Mouse (Mus musculus): ENCODE measurements around the gene Msx2. TPM values are rescaled to one million over a fixed set of nuclear protein-coding genes. Genes with fewer than 3 reads are reported as not detected.

Gene Msx2
- polyA plus RNA-seq, 1 experiment from 2014 or later = 1.2 TPM

- Histone ChIP-seq H3K4me1 (peaks cover 30% of the 10 kb centered on the region), H3K27ac (no peak overlapping the region), H3K9me3 (replicated peaks) (no peaks in the 10 kb centered on the region), H3K9ac (no peak overlapping the region), H3K27me3 (peaks cover 99% of the 10 kb centered on the region), H3K36me3 (ENCODE audit: poor library complexity, severe bottlenecking) (no peaks in the 10 kb centered on the region), H3K4me2 (no peak overlapping the region), H3K4me3 (no peak overlapping the region)
- 9% methylated on average over 6 of the region's 6 CpGs for WGBS
- ATAC-seq = no peak
Observed at GRCm38 (mm10) chr13:53474491-53474890, 1.6 kb upstream of the Msx2 start.

GRCm38 (mm10) chr13:53473991-53474390, 1.1 kb upstream of the Msx2 start:
- Histone ChIP-seq H3K9ac (no peak overlapping the region), H3K9me3 (replicated peaks) (no peaks in the 10 kb centered on the region), H3K4me1 (peaks cover 30% of the 10 kb centered on the region), H3K4me2 (no peak overlapping the region), H3K36me3 (ENCODE audit: poor library complexity, severe bottlenecking) (no peaks in the 10 kb centered on the region), H3K4me3 (no peak overlapping the region), H3K27me3 (peaks cover 99% of the 10 kb centered on the region), H3K27ac (no peak overlapping the region)
- WGBS = 4% methylated on average over 5 of the region's 5 CpGs
- no peak for ATAC-seq

GRCm38 (mm10) chr13:53473291-53473690, 417 bp upstream of the Msx2 start:
- 3% methylated on average over 4 of the region's 4 CpGs for WGBS
- Histone ChIP-seq H3K4me3 (no peak overlapping the region), H3K36me3 (ENCODE audit: poor library complexity, severe bottlenecking) (no peaks in the 10 kb centered on the region), H3K27ac (no peak overlapping the region), H3K9ac (no peak overlapping the region), H3K4me1 (peaks cover 30% of the 10 kb centered on the region), H3K4me2 (no peak overlapping the region), H3K9me3 (replicated peaks) (no peaks in the 10 kb centered on the region), H3K27me3 (peaks cover 99% of the 10 kb centered on the region)
- ATAC-seq = no peak

- H3K4me2 ChIP-seq = peak overlapping the region; percentile 75
- WGBS = 1% methylated on average over 50 of the region's 50 CpGs
- H3K9ac ChIP-seq = peak overlapping the region; percentile 52; the same call in 1 of the 2 replicates
- no peak overlapping the region for H3K27ac ChIP-seq
- H3K27me3 ChIP-seq = peaks cover 99% of the 10 kb centered on the region
- ATAC-seq = no peak
- H3K36me3 ChIP-seq (ENCODE audit: poor library complexity, severe bottlenecking) = no peaks in the 10 kb centered on the region
- peaks cover 30% of the 10 kb centered on the region for H3K4me1 ChIP-seq
- H3K4me3 ChIP-seq = peak overlapping the region; percentile 42
- H3K9me3 ChIP-seq (replicated peaks) = no peaks in the 10 kb centered on the region
Observed at GRCm38 (mm10) chr13:53471926-53472613, 804 bp downstream of the Msx2 start.

- 7% methylated on average over 6 of the region's 6 CpGs for WGBS
- Histone ChIP-seq H3K4me3 (no peak overlapping the region), H3K4me2 (no peak overlapping the region)
Observed at GRCm38 (mm10) chr13:53471411-53471810, 1.5 kb downstream of the Msx2 start.

GRCm38 (mm10) chr13:53470437-53471151, 2.3 kb downstream of the Msx2 start:
- Histone ChIP-seq H3K4me2 (no peak overlapping the region), H3K4me3 (no peak overlapping the region), H3K4me1 (peaks cover 20% of the 10 kb centered on the region), H3K27ac (no peak overlapping the region), H3K27me3 (peaks cover 99% of the 10 kb centered on the region), H3K9ac (no peak overlapping the region), H3K36me3 (ENCODE audit: poor library complexity, severe bottlenecking) (no peaks in the 10 kb centered on the region), H3K9me3 (replicated peaks) (no peaks in the 10 kb centered on the region)
- WGBS = 6% methylated on average over 9 of the region's 9 CpGs
- no peak for ATAC-seq

More at GRCm38 (mm10) chr13:53471411-53471810, 1.5 kb downstream of the Msx2 start:
- Histone ChIP-seq H3K36me3 (ENCODE audit: poor library complexity, severe bottlenecking) (no peaks in the 10 kb centered on the region), H3K27me3 (peaks cover 99% of the 10 kb centered on the region), H3K9ac (no peak overlapping the region), H3K27ac (no peak overlapping the region), H3K4me1 (peaks cover 28% of the 10 kb centered on the region), H3K9me3 (replicated peaks) (no peaks in the 10 kb centered on the region)
- ATAC-seq = no peak

- H3K4me2 ChIP-seq = no peak overlapping the region
- H3K4me1 ChIP-seq = peaks cover 13% of the 10 kb centered on the region
- no peaks in the 10 kb centered on the region for H3K9me3 ChIP-seq (replicated peaks)
- H3K27me3 ChIP-seq = peaks cover 99% of the 10 kb centered on the region
- no peak for ATAC-seq
- H3K4me3 ChIP-seq = no peak overlapping the region
- WGBS = 14% methylated on average over 5 of the region's 5 CpGs
- no peak overlapping the region for H3K9ac ChIP-seq
- no peak overlapping the region for H3K27ac ChIP-seq
- H3K36me3 ChIP-seq (ENCODE audit: poor library complexity, severe bottlenecking) = no peaks in the 10 kb centered on the region
Observed at GRCm38 (mm10) chr13:53469756-53470155, 3.1 kb downstream of the Msx2 start.

GRCm38 (mm10) chr13:53468171-53468570, 4.7 kb downstream of the Msx2 start:
- no peak overlapping the region for H3K4me2 ChIP-seq
- no peak for ATAC-seq
- peaks cover 20% of the 10 kb centered on the region for H3K4me1 ChIP-seq
- no peak overlapping the region for H3K9ac ChIP-seq
- H3K36me3 ChIP-seq (ENCODE audit: poor library complexity, severe bottlenecking) = no peaks in the 10 kb centered on the region
- no peak overlapping the region for H3K4me3 ChIP-seq
- peaks cover 99% of the 10 kb centered on the region for H3K27me3 ChIP-seq
- H3K27ac ChIP-seq = no peak overlapping the region
- WGBS = 13% methylated on average over 14 of the region's 14 CpGs
- no peaks in the 10 kb centered on the region for H3K9me3 ChIP-seq (replicated peaks)

- no peak overlapping the region for H3K4me2 ChIP-seq
- no peak overlapping the region for H3K9ac ChIP-seq
- H3K36me3 ChIP-seq (ENCODE audit: poor library complexity, severe bottlenecking) = no peaks in the 10 kb centered on the region
- peaks cover 99% of the 10 kb centered on the region for H3K27me3 ChIP-seq
- no peak overlapping the region for H3K4me3 ChIP-seq
- H3K9me3 ChIP-seq (replicated peaks) = no peaks in the 10 kb centered on the region
- peaks cover 21% of the 10 kb centered on the region for H3K4me1 ChIP-seq
- WGBS = 1% methylated on average over 18 of the region's 18 CpGs
- no peak for ATAC-seq
- H3K27ac ChIP-seq = no peak overlapping the region
Observed at GRCm38 (mm10) chr13:53466189-53466866, 6.5 kb downstream of the Msx2 start.

GRCm38 (mm10) chr13:53465191-53465820, 7.6 kb downstream of the Msx2 start:
- H3K27ac ChIP-seq = no peak overlapping the region; the same call in 1 of the 2 replicates
- peak overlapping the region; percentile 27 for H3K4me2 ChIP-seq
- ATAC-seq = no peak
- 1% methylated on average over 26 of the region's 26 CpGs for WGBS
- no peaks in the 10 kb centered on the region for H3K36me3 ChIP-seq (ENCODE audit: poor library complexity, severe bottlenecking)
- no peak overlapping the region for H3K4me3 ChIP-seq
- no peak overlapping the region for H3K9ac ChIP-seq
- H3K4me1 ChIP-seq = peaks cover 21% of the 10 kb centered on the region
- peaks cover 99% of the 10 kb centered on the region for H3K27me3 ChIP-seq
- H3K9me3 ChIP-seq (replicated peaks) = no peaks in the 10 kb centered on the region

GRCm38 (mm10) chr13:53464441-53465001, 8.4 kb downstream of the Msx2 start:
- H3K4me2 ChIP-seq = peak overlapping the region; percentile 8; the same call in 1 of the 2 replicates
- peaks cover 21% of the 10 kb centered on the region for H3K4me1 ChIP-seq
- peaks cover 97% of the 10 kb centered on the region for H3K27me3 ChIP-seq
- ATAC-seq = no peak
- H3K36me3 ChIP-seq (ENCODE audit: poor library complexity, severe bottlenecking) = no peaks in the 10 kb centered on the region
- no peak overlapping the region for H3K27ac ChIP-seq
- H3K9me3 ChIP-seq (replicated peaks) = no peaks in the 10 kb centered on the region
- H3K4me3 ChIP-seq = no peak overlapping the region
- under 1% methylated on average over 17 of the region's 21 CpGs for WGBS
- H3K9ac ChIP-seq = no peak overlapping the region
